Mouse (Mus musculus): ENCODE measurements around the gene Slc25a45. TPM values are rescaled to one million over a fixed set of nuclear protein-coding genes. Genes with fewer than 3 reads are reported as not detected.

Slc25a45 gene
- polyA plus RNA-seq, 1 experiment, result 24.6 TPM

GRCm38 (mm10) chr19:5929634-5930596 is 52.3 kb downstream of the Slc25a45 start:
- WGBS, result 49% methylated on average over 14 of the region's 14 CpGs
- no peak overlapping the region for H3K4me3 ChIP-seq (replicated peaks; ENCODE audit: control insufficient read depth, low read depth, low read length)
- H3K4me1 ChIP-seq (ENCODE audit: control insufficient read depth, insufficient read depth, low read length), result peaks cover 2% of the 10 kb centered on the region; the same call in 1 of the 2 replicates
- H3K27ac ChIP-seq (ENCODE audit: control insufficient read depth, insufficient read depth, low read depth, low read length, poor library complexity), result no peak overlapping the region
- TF ChIP-seq CTCF (IDR thresholded peaks at IDR 0.05; ENCODE audit: control insufficient read depth, insufficient read depth, low read length) (no peak), POLR2A (IDR thresholded peaks at IDR 0.05; ENCODE audit: borderline replicate concordance, control insufficient read depth, low read depth, low read length) (no peak)

- H3K4me1 ChIP-seq (ENCODE audit: control insufficient read depth, insufficient read depth, low read length), result no peaks in the 10 kb centered on the region; the same call in 1 of the 2 replicates
- WGBS, result 75% methylated on average over 3 of the region's 3 CpGs
- TF ChIP-seq CTCF (IDR thresholded peaks at IDR 0.05; ENCODE audit: control insufficient read depth, insufficient read depth, low read length), result no peak
- no peak for TF ChIP-seq POLR2A (IDR thresholded peaks at IDR 0.05; ENCODE audit: borderline replicate concordance, control insufficient read depth, low read depth, low read length)
- H3K4me3 ChIP-seq (replicated peaks; ENCODE audit: control insufficient read depth, low read depth, low read length), result no peak overlapping the region
- H3K27ac ChIP-seq (ENCODE audit: control insufficient read depth, insufficient read depth, low read depth, low read length, poor library complexity), result no peak overlapping the region
Measured at GRCm38 (mm10) chr19:5935266-5935665, 57.7 kb downstream of the Slc25a45 start.

Other genes starting within 250 kb of the Slc25a45 start
- gene Rela, start 240.3 kb upstream of the Slc25a45 start, polyA plus RNA-seq (2011; ENCODE audit: insufficient read depth, insufficient read length, low replicate concordance, missing spikeins), result 17.3 and 36.3 TPM in 2 replicates
- gene Sipa1, start 214.1 kb upstream of the Slc25a45 start, polyA plus RNA-seq (2011; ENCODE audit: insufficient read depth, insufficient read length, low replicate concordance, missing spikeins), result 72.2 and 101 TPM in 2 replicates
- 26.8 and 60.5 TPM in 2 replicates for gene Map3k11, start 189.1 kb upstream of the Slc25a45 start, polyA plus RNA-seq (2011; ENCODE audit: insufficient read depth, insufficient read length, low replicate concordance, missing spikeins)
- gene Pcnx3, start 188.9 kb upstream of the Slc25a45 start, polyA plus RNA-seq (2011; ENCODE audit: insufficient read depth, insufficient read length, low replicate concordance, missing spikeins), result 43.5 and 99.7 TPM in 2 replicates
- gene Kcnk7, start 173.4 kb upstream of the Slc25a45 start, polyA plus RNA-seq (2011; ENCODE audit: insufficient read depth, insufficient read length, low replicate concordance, missing spikeins), result not detected in 2 replicates
- gene Ehbp1l1, start 151.5 kb upstream of the Slc25a45 start, polyA plus RNA-seq (2011; ENCODE audit: insufficient read depth, insufficient read length, low replicate concordance, missing spikeins), result 130 and 224 TPM in 2 replicates
- gene Fam89b, start 148.2 kb upstream of the Slc25a45 start, polyA plus RNA-seq (2011; ENCODE audit: insufficient read depth, insufficient read length, low replicate concordance, missing spikeins), result 33.5 and 37.8 TPM in 2 replicates
- gene Ltbp3, start 136.9 kb upstream of the Slc25a45 start, polyA plus RNA-seq (2011; ENCODE audit: insufficient read depth, insufficient read length, low replicate concordance, missing spikeins), result 10.5 and 13.4 TPM in 2 replicates
- 26.8 and 38.8 TPM in 2 replicates for gene Scyl1, start 106.4 kb upstream of the Slc25a45 start, polyA plus RNA-seq (2011; ENCODE audit: insufficient read depth, insufficient read length, low replicate concordance, missing spikeins)
- gene Frmd8, start 2.5 kb upstream of the Slc25a45 start, polyA plus RNA-seq (2011; ENCODE audit: insufficient read depth, insufficient read length, low replicate concordance, missing spikeins), result 14.3 and 18.1 TPM in 2 replicates
- gene Tigd3, start 16.3 kb downstream of the Slc25a45 start, polyA plus RNA-seq (2011; ENCODE audit: insufficient read depth, insufficient read length, low replicate concordance, missing spikeins), result 4.4 and 6.4 TPM in 2 replicates
- 31.1 and 60.8 TPM in 2 replicates for gene Dpf2, start 35.2 kb downstream of the Slc25a45 start, polyA plus RNA-seq (2011; ENCODE audit: insufficient read depth, insufficient read length, low replicate concordance, missing spikeins)
- 2.3 and 5.3 TPM in 2 replicates for gene Cdc42ep2, start 47.0 kb downstream of the Slc25a45 start, polyA plus RNA-seq (2011; ENCODE audit: insufficient read depth, insufficient read length, low replicate concordance, missing spikeins)
- gene Pola2, start 86.4 kb downstream of the Slc25a45 start, polyA plus RNA-seq (2011; ENCODE audit: insufficient read depth, insufficient read length, low replicate concordance, missing spikeins), result 41.9 and 79.8 TPM in 2 replicates
- gene Slc22a20, start 108.3 kb downstream of the Slc25a45 start, polyA plus RNA-seq (2011; ENCODE audit: insufficient read depth, insufficient read length, low replicate concordance, missing spikeins), result 0.80 TPM in 1 of 2 replicates, not detected in the other
- gene Capn1, start 138.1 kb downstream of the Slc25a45 start, polyA plus RNA-seq (2011; ENCODE audit: insufficient read depth, insufficient read length, low replicate concordance, missing spikeins), result 59.9 and 139 TPM in 2 replicates
- 30.5 and 58.5 TPM in 2 replicates for gene Syvn1, start 168.8 kb downstream of the Slc25a45 start, polyA plus RNA-seq (2011; ENCODE audit: insufficient read depth, insufficient read length, low replicate concordance, missing spikeins)
- gene Mrpl49, start 180.0 kb downstream of the Slc25a45 start, polyA plus RNA-seq (2011; ENCODE audit: insufficient read depth, insufficient read length, low replicate concordance, missing spikeins), result 29.9 and 52.5 TPM in 2 replicates
- gene Fau, start 180.0 kb downstream of the Slc25a45 start, polyA plus RNA-seq (2011; ENCODE audit: insufficient read depth, insufficient read length, low replicate concordance, missing spikeins), result 2,232 and 4,155 TPM in 2 replicates
- 8.4 and 14.3 TPM in 2 replicates for gene Znhit2, start 183.4 kb downstream of the Slc25a45 start, polyA plus RNA-seq (2011; ENCODE audit: insufficient read depth, insufficient read length, low replicate concordance, missing spikeins)
- gene Tm7sf2, start 190.6 kb downstream of the Slc25a45 start, polyA plus RNA-seq (2011; ENCODE audit: insufficient read depth, insufficient read length, low replicate concordance, missing spikeins), result 5.9 and 12.3 TPM in 2 replicates
- 48.4 and 85.1 TPM in 2 replicates for gene Vps51, start 199.4 kb downstream of the Slc25a45 start, polyA plus RNA-seq (2011; ENCODE audit: insufficient read depth, insufficient read length, low replicate concordance, missing spikeins)
- not detected in 2 replicates for gene Tmem262, start 202.2 kb downstream of the Slc25a45 start, polyA plus RNA-seq (2011; ENCODE audit: insufficient read depth, insufficient read length, low replicate concordance, missing spikeins)
- not detected in 2 replicates for gene Gm28374, start 204.4 kb downstream of the Slc25a45 start, polyA plus RNA-seq (2011; ENCODE audit: insufficient read depth, insufficient read length, low replicate concordance, missing spikeins)
- gene Zfpl1, start 207.1 kb downstream of the Slc25a45 start, polyA plus RNA-seq (2011; ENCODE audit: insufficient read depth, insufficient read length, low replicate concordance, missing spikeins), result 12.2 and 22.8 TPM in 2 replicates
- gene Cdca5, start 207.2 kb downstream of the Slc25a45 start, polyA plus RNA-seq (2011; ENCODE audit: insufficient read depth, insufficient read length, low replicate concordance, missing spikeins), result 28.8 and 31.0 TPM in 2 replicates
- 6.6 and 6.9 TPM in 2 replicates for gene AC131692.1, start 216.6 kb downstream of the Slc25a45 start, polyA plus RNA-seq (2011; ENCODE audit: insufficient read depth, insufficient read length, low replicate concordance, missing spikeins)
- gene Naaladl1, start 228.0 kb downstream of the Slc25a45 start, polyA plus RNA-seq (2011; ENCODE audit: insufficient read depth, insufficient read length, low replicate concordance, missing spikeins), result 5.2 and 5.3 TPM in 2 replicates
- 2.5 and 6.0 TPM in 2 replicates for gene Sac3d1, start 240.8 kb downstream of the Slc25a45 start, polyA plus RNA-seq (2011; ENCODE audit: insufficient read depth, insufficient read length, low replicate concordance, missing spikeins)